Mouse (Mus musculus): Measurements from ENCODE around the gene Snrpg. TPM values are rescaled to one million over a fixed set of nuclear protein-coding genes. Genes with fewer than 3 reads are reported as not detected.
A peak's percentile ranks its signal among the peaks of the same experiment; 100 is the strongest.

Snrpg gene
- polyA plus RNA-seq, 1 experiment from 2014 or later: 410 TPM

GRCm38 (mm10) chr6:86364442-86365141, 6.5 kb upstream of the Snrpg start:
- Histone ChIP-seq H3K27ac (peak overlapping the region; percentile 89), H3K9me3 (ENCODE audit: control insufficient read depth, low read length) (no peaks in the 10 kb centered on the region), H3K9ac (peak overlapping the region; percentile 74), H3K27me3 (ENCODE audit: control insufficient read depth, insufficient read depth, low read length) (no peaks in the 10 kb centered on the region), H3K4me1 (replicated peaks; ENCODE audit: control insufficient read depth, insufficient read depth, low read length) (peaks cover 17% of the 10 kb centered on the region; the same call in 1 of the 2 replicates), H3K4me2 (replicated peaks) (peak overlapping the region; percentile 80), H3K36me3 (replicated peaks; ENCODE audit: control insufficient read depth, insufficient read depth) (peaks cover 21% of the 10 kb centered on the region), H3K4me3 (replicated peaks; ENCODE audit: low read length) (peak overlapping the region; percentile 72)
- DNase-seq (ENCODE audit: low spot score) (peak; percentile 91), ATAC-seq (ENCODE audit: low FRiP score) (peak; percentile 44; the same call in 1 of the 2 replicates)
- 2% methylated on average over 17 of the region's 17 CpGs for WGBS

DNA sequence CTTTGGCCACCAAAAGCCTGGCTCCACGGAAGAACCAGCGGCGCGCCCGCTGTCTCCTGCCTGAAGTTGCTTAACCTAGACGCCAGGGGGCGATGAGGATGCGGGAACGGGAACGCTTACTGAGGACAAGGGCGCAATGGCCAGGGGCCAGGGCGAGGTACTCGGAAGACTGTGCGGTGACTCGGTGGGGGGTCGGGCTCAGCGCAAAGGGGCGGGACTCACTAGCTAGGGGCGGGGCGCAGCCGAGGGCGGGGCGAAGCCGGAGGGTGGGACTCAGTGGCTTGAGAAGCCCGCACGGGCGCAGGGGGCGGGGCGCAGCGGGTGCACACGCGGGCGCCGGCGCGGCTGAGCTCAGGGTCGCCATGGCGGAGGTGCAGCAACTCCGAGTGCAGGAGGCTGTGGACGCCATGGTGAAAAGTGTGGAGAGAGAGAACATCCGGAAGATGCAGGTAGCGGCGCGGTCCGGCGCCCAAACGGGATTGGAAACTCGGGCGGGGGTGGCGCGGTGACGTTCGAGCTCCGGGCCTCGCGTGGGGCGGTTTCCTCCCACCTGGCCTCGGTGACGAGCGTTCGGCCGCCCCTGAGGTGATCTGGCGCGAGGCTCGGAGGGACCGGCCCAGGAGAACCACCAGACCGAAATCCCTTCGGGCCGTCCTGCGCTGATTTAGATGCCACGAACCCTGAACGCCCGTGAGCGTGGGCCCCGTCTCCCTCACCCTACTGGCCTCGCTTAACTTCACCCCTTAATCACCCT, 5.6 kb upstream of the Snrpg start, which contains the start of gene Fam136a:
Fam136a (plus strand) TSS at position 276 of the 754 bp plus-strand sequence.
- WGBS: under 1% methylated on average over 75 of the region's 76 CpGs
- peak within 1 kb of the TSS; percentile 72 for H3K4me3 ChIP-seq (replicated peaks; ENCODE audit: low read length)

DNA sequence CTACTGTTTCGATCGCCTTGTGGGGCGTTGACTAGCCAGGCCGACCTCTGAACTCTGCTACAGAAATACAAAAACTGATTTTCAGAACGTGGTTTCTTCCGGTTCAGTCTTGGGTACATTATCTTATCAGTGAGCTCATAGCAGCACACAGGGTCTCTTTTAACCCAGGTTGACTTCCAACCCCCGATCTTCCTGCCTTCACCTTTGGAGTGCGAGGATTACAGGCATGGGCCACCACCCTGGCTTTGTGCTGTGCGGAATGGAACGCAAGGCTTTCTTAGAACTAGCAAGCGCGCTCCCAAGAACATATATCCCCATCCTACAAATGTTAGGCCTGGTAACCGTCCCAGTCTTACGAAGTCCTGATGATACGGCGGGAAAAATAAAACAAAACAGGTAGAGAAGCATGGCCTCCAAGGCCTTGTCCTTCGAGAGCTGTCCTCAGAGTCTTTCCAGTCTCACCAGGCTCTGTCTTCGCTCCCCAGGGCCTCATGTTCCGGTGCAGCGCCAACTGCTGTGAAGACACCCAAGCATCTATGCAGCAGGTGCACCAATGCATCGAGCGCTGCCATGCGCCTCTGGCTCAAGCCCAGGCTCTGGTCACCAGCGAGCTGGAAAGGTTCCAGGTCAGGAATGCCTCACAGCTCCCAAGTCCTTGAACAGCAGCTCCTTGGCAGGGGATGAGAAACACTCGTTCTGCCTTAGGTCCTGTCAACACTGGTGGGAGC, 4.8 kb upstream of the Snrpg start:
- peak overlapping the region; percentile 72 for H3K4me3 ChIP-seq (replicated peaks; ENCODE audit: low read length)
- no peaks in the 10 kb centered on the region for H3K27me3 ChIP-seq (ENCODE audit: control insufficient read depth, insufficient read depth, low read length)
- ATAC-seq (ENCODE audit: low FRiP score) (peak; percentile 2; the same call in 1 of the 2 replicates), DNase-seq (ENCODE audit: low spot score) (no peak)
- H3K4me2 ChIP-seq (replicated peaks): peak overlapping the region; percentile 80
- peak overlapping the region; percentile 74 for H3K9ac ChIP-seq
- H3K27ac ChIP-seq: peak overlapping the region; percentile 84
- H3K4me1 ChIP-seq (replicated peaks; ENCODE audit: control insufficient read depth, insufficient read depth, low read length): peaks cover 26% of the 10 kb centered on the region
- 40% methylated on average over 25 of the region's 25 CpGs for WGBS
- H3K9me3 ChIP-seq (ENCODE audit: control insufficient read depth, low read length): no peaks in the 10 kb centered on the region
- peaks cover 23% of the 10 kb centered on the region for H3K36me3 ChIP-seq (replicated peaks; ENCODE audit: control insufficient read depth, insufficient read depth)

More for the DNA sequence above, 5.6 kb upstream of the Snrpg start, which contains the start of gene Fam136a:
- H3K36me3 ChIP-seq (replicated peaks; ENCODE audit: control insufficient read depth, insufficient read depth): peaks cover 23% of the 10 kb centered on the region
- peaks cover 20% of the 10 kb centered on the region for H3K4me1 ChIP-seq (replicated peaks; ENCODE audit: control insufficient read depth, insufficient read depth, low read length)
- peak within 1 kb of the TSS; percentile 80 for H3K4me2 ChIP-seq (replicated peaks)
- H3K9me3 ChIP-seq (ENCODE audit: control insufficient read depth, low read length): no peaks in the 10 kb centered on the region
- H3K9ac ChIP-seq: peak within 1 kb of the TSS; percentile 74
- peak; percentile 95 for ATAC-seq (ENCODE audit: low FRiP score)
- peak within 1 kb of the TSS; percentile 84 for H3K27ac ChIP-seq
- DNase-seq (ENCODE audit: low spot score): peak; percentile 97
- no peaks in the 10 kb centered on the region for H3K27me3 ChIP-seq (ENCODE audit: control insufficient read depth, insufficient read depth, low read length)

GRCm38 (mm10) chr6:86366853-86367249, 4.3 kb upstream of the Snrpg start:
- 73% methylated on average over 2 of the region's 2 CpGs for WGBS
- Histone ChIP-seq H3K9ac (peak overlapping the region; percentile 74), H3K9me3 (ENCODE audit: control insufficient read depth, low read length) (no peaks in the 10 kb centered on the region), H3K27me3 (ENCODE audit: control insufficient read depth, insufficient read depth, low read length) (no peaks in the 10 kb centered on the region), H3K27ac (peak overlapping the region; percentile 84; the same call in 1 of the 2 replicates), H3K4me3 (replicated peaks; ENCODE audit: low read length) (peak overlapping the region; percentile 72), H3K36me3 (replicated peaks; ENCODE audit: control insufficient read depth, insufficient read depth) (peaks cover 23% of the 10 kb centered on the region), H3K4me1 (replicated peaks; ENCODE audit: control insufficient read depth, insufficient read depth, low read length) (peaks cover 26% of the 10 kb centered on the region), H3K4me2 (replicated peaks) (peak overlapping the region; percentile 80)
- no peak for ATAC-seq (ENCODE audit: low FRiP score)
- no peak for DNase-seq (ENCODE audit: low spot score)

DNA sequence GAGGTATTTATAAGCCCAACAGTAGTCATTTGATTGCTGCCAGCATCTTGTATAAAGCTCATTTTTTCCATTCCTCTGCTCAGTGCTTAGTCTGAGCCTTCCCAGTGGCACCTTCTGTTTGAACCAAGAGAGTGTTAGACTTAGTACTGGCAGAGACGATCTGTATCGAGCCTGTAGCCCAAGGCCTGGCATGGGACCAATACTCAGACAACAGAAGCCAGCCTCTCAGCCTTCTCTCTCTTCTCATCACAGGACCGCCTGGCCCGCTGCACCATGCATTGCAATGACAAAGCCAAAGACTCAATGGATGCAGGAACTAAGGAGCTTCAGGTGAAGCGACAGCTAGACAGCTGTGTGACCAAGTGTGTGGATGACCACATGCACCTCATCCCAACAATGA, 2.6 kb upstream of the Snrpg start:
- H3K4me1 ChIP-seq (replicated peaks; ENCODE audit: control insufficient read depth, insufficient read depth, low read length): peaks cover 37% of the 10 kb centered on the region
- ATAC-seq (ENCODE audit: low FRiP score) (no peak), DNase-seq (ENCODE audit: low spot score) (no peak)
- H3K9ac ChIP-seq: no peak overlapping the region
- H3K27me3 ChIP-seq (ENCODE audit: control insufficient read depth, insufficient read depth, low read length): no peaks in the 10 kb centered on the region
- 95% methylated on average over 5 of the region's 5 CpGs for WGBS
- H3K36me3 ChIP-seq (replicated peaks; ENCODE audit: control insufficient read depth, insufficient read depth): peaks cover 23% of the 10 kb centered on the region
- H3K4me2 ChIP-seq (replicated peaks): no peak overlapping the region
- H3K9me3 ChIP-seq (ENCODE audit: control insufficient read depth, low read length): no peaks in the 10 kb centered on the region
- no peak overlapping the region for H3K27ac ChIP-seq
- H3K4me3 ChIP-seq (replicated peaks; ENCODE audit: low read length): no peak overlapping the region

GRCm38 (mm10) chr6:86370093-86370713, 901 bp upstream of the Snrpg start:
- Histone ChIP-seq H3K4me2 (replicated peaks) (peak overlapping the region; percentile 95), H3K9me3 (ENCODE audit: control insufficient read depth, low read length) (no peaks in the 10 kb centered on the region), H3K27me3 (ENCODE audit: control insufficient read depth, insufficient read depth, low read length) (no peaks in the 10 kb centered on the region), H3K4me1 (replicated peaks; ENCODE audit: control insufficient read depth, insufficient read depth, low read length) (peaks cover 31% of the 10 kb centered on the region), H3K4me3 (replicated peaks; ENCODE audit: low read length) (peak overlapping the region; percentile 90; the same call in 1 of the 2 replicates), H3K27ac (peak overlapping the region; percentile 95), H3K36me3 (replicated peaks; ENCODE audit: control insufficient read depth, insufficient read depth) (peaks cover 23% of the 10 kb centered on the region), H3K9ac (peak overlapping the region; percentile 72)
- no peak for ATAC-seq (ENCODE audit: low FRiP score)
- no peak for DNase-seq (ENCODE audit: low spot score)
- whole genome bisulfite sequencing: 66% methylated on average over 3 of the region's 3 CpGs

DNA sequence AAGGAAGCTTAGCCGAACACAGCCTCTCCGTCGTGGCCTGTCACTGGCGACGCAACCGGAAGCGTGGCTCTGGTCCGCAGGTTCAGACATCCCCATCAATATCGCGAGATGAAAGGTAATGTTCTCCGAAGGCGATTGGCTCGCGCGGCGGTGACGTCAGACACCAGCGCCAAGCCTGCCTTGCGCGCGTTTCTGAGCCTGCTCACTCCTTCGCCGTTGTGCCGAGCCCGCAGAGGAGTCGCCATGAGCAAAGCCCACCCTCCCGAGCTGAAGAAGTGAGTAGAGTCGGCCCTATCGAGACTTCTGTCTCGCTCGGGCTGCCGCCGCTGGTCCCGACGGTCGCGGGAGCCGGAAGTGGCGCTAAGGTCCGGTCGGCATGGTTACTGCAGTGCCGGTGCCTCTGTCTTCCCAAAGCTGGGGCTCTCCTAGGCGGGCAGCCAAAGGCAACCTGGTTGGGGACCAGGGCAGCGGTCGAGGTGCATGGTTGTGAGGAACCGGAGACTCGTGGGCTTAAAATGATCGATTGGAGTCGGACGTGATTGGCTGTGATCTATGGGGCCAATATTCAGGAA, 322 bp downstream of the Snrpg start:
- peak overlapping the region; percentile 95 for H3K4me2 ChIP-seq (replicated peaks)
- ATAC-seq (ENCODE audit: low FRiP score): peak; percentile 97
- peak overlapping the region; percentile 90 for H3K4me3 ChIP-seq (replicated peaks; ENCODE audit: low read length)
- peak overlapping the region; percentile 90 for H3K9ac ChIP-seq
- peaks cover 27% of the 10 kb centered on the region for H3K4me1 ChIP-seq (replicated peaks; ENCODE audit: control insufficient read depth, insufficient read depth, low read length)
- no peaks in the 10 kb centered on the region for H3K27me3 ChIP-seq (ENCODE audit: control insufficient read depth, insufficient read depth, low read length)
- H3K9me3 ChIP-seq (ENCODE audit: control insufficient read depth, low read length): no peaks in the 10 kb centered on the region
- peak; percentile 99 for DNase-seq (ENCODE audit: low spot score)
- H3K36me3 ChIP-seq (replicated peaks; ENCODE audit: control insufficient read depth, insufficient read depth): peaks cover 30% of the 10 kb centered on the region
- H3K27ac ChIP-seq: peak overlapping the region; percentile 95
- WGBS: under 1% methylated on average over 50 of the region's 50 CpGs

DNA sequence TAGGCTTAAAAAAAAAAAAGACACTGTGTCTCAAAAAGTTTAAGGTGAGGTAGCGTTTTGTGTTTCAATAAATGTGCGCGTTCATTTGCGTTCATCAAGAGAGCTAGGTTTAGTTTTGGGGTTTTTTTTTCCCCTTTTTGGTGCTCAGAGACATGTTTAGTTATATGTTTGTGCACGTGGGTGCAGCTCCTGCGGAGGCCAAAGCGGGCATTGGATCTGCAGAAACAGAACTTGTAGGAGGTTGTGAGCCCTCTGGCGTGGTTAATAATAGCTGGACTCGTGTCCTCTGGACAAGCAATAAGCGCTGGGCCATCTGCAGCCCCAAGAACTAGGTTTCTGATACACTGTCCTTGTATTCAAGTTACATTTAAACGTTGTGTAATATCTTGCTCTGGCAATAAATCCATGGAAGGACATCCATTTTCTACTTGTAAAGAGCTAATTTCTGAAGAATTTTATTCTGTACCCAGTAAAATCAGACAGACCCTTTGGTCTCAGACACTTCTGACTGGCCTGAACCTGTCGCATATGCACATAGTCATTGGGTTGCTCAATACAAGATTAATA, 929 bp downstream of the Snrpg start:
- Histone ChIP-seq H3K27ac (peak overlapping the region; percentile 95), H3K9me3 (ENCODE audit: control insufficient read depth, low read length) (no peaks in the 10 kb centered on the region), H3K9ac (peak overlapping the region; percentile 90), H3K4me2 (replicated peaks) (peak overlapping the region; percentile 95), H3K36me3 (replicated peaks; ENCODE audit: control insufficient read depth, insufficient read depth) (peaks cover 34% of the 10 kb centered on the region), H3K27me3 (ENCODE audit: control insufficient read depth, insufficient read depth, low read length) (no peaks in the 10 kb centered on the region), H3K4me1 (replicated peaks; ENCODE audit: control insufficient read depth, insufficient read depth, low read length) (peaks cover 21% of the 10 kb centered on the region), H3K4me3 (replicated peaks; ENCODE audit: low read length) (peak overlapping the region; percentile 90)
- WGBS: 5% methylated on average over 12 of the region's 12 CpGs
- no peak for ATAC-seq (ENCODE audit: low FRiP score)
- DNase-seq (ENCODE audit: low spot score): no peak
